Mouse (Mus musculus): ENCODE data around the gene Msh5.
"Not testable (repeated sequence)": the region's sequence is repeated elsewhere in the genome, so short reads cannot be mapped to it uniquely, and the experiment has no call there.

Gene Msh5

GRCm38 (mm10) chr17:35023756-35024155, 22.8 kb downstream of the Msh5 start:
- peak; percentile 54 to 60 for DNase-seq (ENCODE audit: low spot score in 2 of 2)

- DNase-seq (ENCODE audit: low spot score in 2 of 2): no peak
These were observed 23.3 kb downstream of the Msh5 start for GRCm38 (mm10) chr17:35023221-35023620.

- DNase-seq (ENCODE audit: low spot score in 2 of 2): no peak
These were observed 23.9 kb downstream of the Msh5 start for GRCm38 (mm10) chr17:35022541-35023060.

GRCm38 (mm10) chr17:35021842-35022477, 24.6 kb downstream of the Msh5 start:
- no peak for DNase-seq (ENCODE audit: low spot score in 2 of 2)

- DNase-seq (ENCODE audit: low spot score in 2 of 2): peak; percentile 74 to 78
These were observed 25.3 kb downstream of the Msh5 start for GRCm38 (mm10) chr17:35021163-35021808.

- DNase-seq (ENCODE audit: low spot score in 2 of 2): no peak
These were observed 26.0 kb downstream of the Msh5 start for GRCm38 (mm10) chr17:35020551-35020950.

GRCm38 (mm10) chr17:35019894-35020293, 26.7 kb downstream of the Msh5 start:
- DNase-seq (ENCODE audit: low spot score in 2 of 2): no peak

- no peak for DNase-seq (ENCODE audit: low spot score in 2 of 2)
These were observed 28.4 kb downstream of the Msh5 start for GRCm38 (mm10) chr17:35018171-35018570.

GRCm38 (mm10) chr17:35017706-35018030, 28.9 kb downstream of the Msh5 start:
- DNase-seq (ENCODE audit: low spot score in 2 of 2): no peak

- DNase-seq (ENCODE audit: low spot score in 2 of 2): no peak
These were observed 29.5 kb downstream of the Msh5 start for GRCm38 (mm10) chr17:35016791-35017705.

- no peak for DNase-seq (ENCODE audit: low spot score in 2 of 2)
These were observed 30.2 kb downstream of the Msh5 start, which contains the start of gene Vwa7 for GRCm38 (mm10) chr17:35016376-35016775. Gene Vwa7 (plus strand): TSS chr17:35016579.

GRCm38 (mm10) chr17:35015296-35015695, 31.2 kb downstream of the Msh5 start:
- DNase-seq (ENCODE audit: low spot score in 2 of 2): no peak

GRCm38 (mm10) chr17:35013221-35013620, 33.3 kb downstream of the Msh5 start:
- DNase-seq (ENCODE audit: low spot score in 2 of 2): no peak

- DNase-seq (ENCODE audit: low spot score in 2 of 2): no peak
These were observed 34.1 kb downstream of the Msh5 start for GRCm38 (mm10) chr17:35012430-35012829.

GRCm38 (mm10) chr17:35011440-35011839, 35.1 kb downstream of the Msh5 start:
- no peak for DNase-seq (ENCODE audit: low spot score in 2 of 2)

- DNase-seq (ENCODE audit: low spot score in 2 of 2): no peak
These were observed 37.0 kb downstream of the Msh5 start for GRCm38 (mm10) chr17:35009586-35009985.

- no peak for DNase-seq (ENCODE audit: low spot score in 2 of 2)
These were observed 39.1 kb downstream of the Msh5 start for GRCm38 (mm10) chr17:35007387-35007991.

- DNase-seq (ENCODE audit: low spot score in 2 of 2): not testable (repeated sequence)
These were observed 40.6 kb downstream of the Msh5 start for GRCm38 (mm10) chr17:35005902-35006301.

- no peak for DNase-seq (ENCODE audit: low spot score in 2 of 2)
These were observed 41.4 kb downstream of the Msh5 start for GRCm38 (mm10) chr17:35005158-35005557.

GRCm38 (mm10) chr17:35004075-35004717, 42.3 kb downstream of the Msh5 start:
- no peak for DNase-seq (ENCODE audit: low spot score in 2 of 2)

All from spleen, postnatal 36 days (tissue).